Mouse (Mus musculus): ENCODE results near the gene Ifrd2.

GRCm38 (mm10) chr9:107555701-107556100 is 31.7 kb upstream of the Ifrd2 start:
- no peak for TF ChIP-seq POLR2A (IDR thresholded peaks at IDR 0.05; ENCODE audit: low read depth, low read length)
- no peak for TF ChIP-seq CTCF (IDR thresholded peaks at IDR 0.05; ENCODE audit: extremely low read depth, insufficient read depth, insufficient read length, insufficient replicate concordance)
